Mouse (Mus musculus) brown adipose tissue, adult 24 weeks (tissue): Measurements from ENCODE around the gene Zfp456. TPM values are rescaled to one million over a fixed set of nuclear protein-coding genes. Genes with fewer than 3 reads are reported as not detected.

Experiments
- H3K27ac ChIP-seq: fragments of 200-500 bp; replicated peaks from 2 replicates; pipeline ENCODE4 v1.5.1; 2012; ENCODE audit warnings: low read depth, mild to moderate bottlenecking, low read length
- H3K4me1 ChIP-seq: fragments of 200-500 bp; 2 replicates; pipeline ENCODE4 v1.6.1; 2012; ENCODE audit warnings: low read length, mixed read lengths; ENCODE audit not compliant: control insufficient read depth, insufficient read depth, insufficient read length
- H3K4me3 ChIP-seq: fragments of 200-500 bp; 2 replicates; pipeline ENCODE4 v1.5.1; 2012; ENCODE audit warnings: low read depth, mild to moderate bottlenecking, low read length, moderate library complexity; ENCODE audit not compliant: insufficient read depth
- polyA plus RNA-seq: library from polyadenylated mRNA; stranded (reverse); fragments of >200 nt; gene quantifications from 2 replicates; pipeline ENCODE4 v1.2.4, GENCODE M21; 2012; ENCODE audit not compliant: missing spikeins, insufficient read depth, insufficient read length

Gene Zfp456
- polyA plus RNA-seq, 1 experiment, result 0.59 TPM

GRCm38 (mm10) chr13:67332019-67332724, 43.4 kb downstream of the Zfp456 start, which contains the start of gene Zfp595:
Zfp595 (minus strand) TSS chr13:67332570.
- peak within 1 kb of the TSS; percentile 83 for H3K27ac ChIP-seq
- peak within 1 kb of the TSS; percentile 86 for H3K4me3 ChIP-seq
- H3K4me1 ChIP-seq, result no peaks in the 10 kb centered on the region; the same call in 1 of the 2 replicates

Other genes starting within 250 kb of the Zfp456 start
- gene Rsl1, start 202.6 kb downstream of the Zfp456 start, polyA plus RNA-seq, result 1.2 and 2.4 TPM in 2 replicates
- 0.54 and 0.59 TPM in 2 replicates for gene Zfp455, start 181.3 kb downstream of the Zfp456 start, polyA plus RNA-seq
- gene Zfp458, start 97.3 kb downstream of the Zfp456 start, polyA plus RNA-seq, result 0.58 and 1.7 TPM in 2 replicates
- gene Zfp457, start 69.3 kb downstream of the Zfp456 start, polyA plus RNA-seq, result not detected in 2 replicates
- 1.8 and 4.7 TPM in 2 replicates for gene Zfp595, start 43.2 kb downstream of the Zfp456 start, polyA plus RNA-seq
- not detected in 2 replicates for gene Gm28044, start 15.3 kb downstream of the Zfp456 start, polyA plus RNA-seq
- gene Zfp953, start 15.2 kb downstream of the Zfp456 start, polyA plus RNA-seq, result 1.1 and 1.3 TPM in 2 replicates
- gene Gm28041, start 77 bp downstream of the Zfp456 start, polyA plus RNA-seq, result 3.7 TPM in 1 of 2 replicates, not detected in the other
- 0.67 and 2.1 TPM in 2 replicates for gene Zfp429, start 24.0 kb upstream of the Zfp456 start, polyA plus RNA-seq
- 0.52 TPM in 1 of 2 replicates, not detected in the other for gene Zfp459, start 45.6 kb upstream of the Zfp456 start, polyA plus RNA-seq
- gene Zfp874a, start 75.8 kb upstream of the Zfp456 start, polyA plus RNA-seq, result 9.5 and 15.8 TPM in 2 replicates
- 6.2 and 10.3 TPM in 2 replicates for gene Zfp874b, start 108.4 kb upstream of the Zfp456 start, polyA plus RNA-seq
- gene Zfp58, start 124.7 kb upstream of the Zfp456 start, polyA plus RNA-seq, result 3.1 and 4.8 TPM in 2 replicates
- not detected in 2 replicates for gene Gm26965, start 150.3 kb upstream of the Zfp456 start, polyA plus RNA-seq
- gene Zfp87, start 150.4 kb upstream of the Zfp456 start, polyA plus RNA-seq, result 50.5 and 55.8 TPM in 2 replicates
- 2.1 and 5.4 TPM in 2 replicates for gene Zfp748, start 178.0 kb upstream of the Zfp456 start, polyA plus RNA-seq
- 4.0 and 5.3 TPM in 2 replicates for gene Zfp729b, start 233.9 kb upstream of the Zfp456 start, polyA plus RNA-seq